In genomic region chr11:117069027-117069426, GRCm38 (mm10) we compare ENCODE assay signal across 15 mouse cellular contexts. TPM values are rescaled to one million over a fixed set of nuclear protein-coding genes. Genes with fewer than 3 reads are reported as not detected.
DNase-seq lines count a peak whose midpoint lies in the region; ATAC-seq and TF ChIP-seq lines count a peak whose summit lies in the region.
"Had no signal": no experiment of that assay in that cellular context is flagged by ENCODE, and none has a peak within 500 bp of the region (broad histone marks: within the 10 kb centered on the region; RNA-seq: fewer than 3 reads in every experiment).

No protein-coding gene starts in this region.

- no peak for TF ChIP-seq POLR2A in thymus, adult 2 months (IDR thresholded peaks at IDR 0.05; ENCODE audit: control insufficient read depth, extremely low read depth, insufficient read depth, low read length, poor library complexity)

- 69% methylated on average over 3 of the region's 3 CpGs for WGBS in intestine, postnatal 0 days
- 66% methylated on average over 3 of the region's 3 CpGs for WGBS in intestine, embryonic 15.5 days
- 65% methylated on average over 3 of the region's 3 CpGs for WGBS in thymus, adult 2 months

- no peak for ATAC-seq in intestine, postnatal 0 days
- ATAC-seq in intestine, embryonic 15.5 days, result no peak
- 0 out of 2 replicates have a peak, but pooled peaks have one; percentile 30 for ATAC-seq in granulocyte monocyte progenitor cell, adult 5-6 weeks (replicated peaks; ENCODE audit: poor library complexity, severe bottlenecking)
- ATAC-seq: intestine, embryonic 16.5 days had no signal

- DNase-seq in thymus, adult 2 months, result peak; percentile 29
- DNase-seq in thymus, adult 18-20 months, result no peak
- DNase-seq in ovary, postnatal 10 days (ENCODE audit: low spot score), result no peak
- no peak for DNase-seq in layer of hippocampus, postnatal 14 days (ENCODE audit: low spot score in 2 of 2)
- DNase-seq in layer of hippocampus, adult 9-11 months, result no peak
- DNase-seq: cerebellum, postnatal 10 days; heart, adult 11 months; heart, postnatal 36 days had no signal

- H3K9me3 ChIP-seq in intestine, postnatal 0 days (ENCODE audit: control insufficient read depth), result no peaks in the 10 kb centered on the region
- no peaks in the 10 kb centered on the region for H3K9me3 ChIP-seq in intestine, embryonic 15.5 days
- H3K9me3 ChIP-seq: embryonic facial prominence, embryonic 15.5 days; limb, embryonic 13.5 days had no signal

- H3K4me3 ChIP-seq in intestine, postnatal 0 days (ENCODE audit: low read depth, low read length), result no peak overlapping the region
- H3K4me3 ChIP-seq in intestine, embryonic 15.5 days (replicated peaks), result no peak overlapping the region
- H3K4me3 ChIP-seq in thymus, adult 2 months (ENCODE audit: control insufficient read depth, insufficient read depth, low read length), result no peak overlapping the region
- H3K4me3 ChIP-seq: embryonic facial prominence, embryonic 15.5 days; limb, embryonic 13.5 days had no signal

- H3K36me3 ChIP-seq in intestine, postnatal 0 days (ENCODE audit: control insufficient read depth, insufficient read depth), result no peaks in the 10 kb centered on the region
- no peaks in the 10 kb centered on the region for H3K36me3 ChIP-seq in intestine, embryonic 15.5 days
- no peaks in the 10 kb centered on the region for H3K36me3 ChIP-seq in thymus, adult 2 months (ENCODE audit: control insufficient read depth, insufficient read depth, low read length)
- H3K36me3 ChIP-seq: embryonic facial prominence, embryonic 15.5 days; G1E; limb, embryonic 13.5 days had no signal

- H3K27ac ChIP-seq in intestine, postnatal 0 days (ENCODE audit: low read depth, low read length), result no peak overlapping the region
- no peak overlapping the region for H3K27ac ChIP-seq in intestine, embryonic 15.5 days
- H3K27ac ChIP-seq in thymus, adult 2 months (ENCODE audit: control insufficient read depth, insufficient read depth, low read length), result no peak overlapping the region
- H3K27ac ChIP-seq: embryonic facial prominence, embryonic 15.5 days; limb, embryonic 13.5 days had no signal

- H3K27me3 ChIP-seq in intestine, postnatal 0 days (replicated peaks; ENCODE audit: control insufficient read depth, insufficient read depth, low read length), result 0 out of 2 replicates have a peak, but pooled peaks cover 2% of the 10 kb centered on the region
- H3K27me3 ChIP-seq in intestine, embryonic 15.5 days (replicated peaks), result 0 out of 2 replicates have a peak, but pooled peaks cover 3% of the 10 kb centered on the region
- H3K27me3 ChIP-seq in thymus, adult 2 months (ENCODE audit: control insufficient read depth, insufficient read depth, low read length), result no peaks in the 10 kb centered on the region; the same call in 1 of the 2 replicates
- H3K27me3 ChIP-seq: embryonic facial prominence, embryonic 15.5 days had no signal

- H3K9ac ChIP-seq in intestine, postnatal 0 days (ENCODE audit: low read depth, low read length), result no peak overlapping the region
- H3K9ac ChIP-seq in intestine, embryonic 15.5 days, result no peak overlapping the region
- H3K9ac ChIP-seq: embryonic facial prominence, embryonic 15.5 days; limb, embryonic 13.5 days had no signal

- peak; percentile 53 for TF ChIP-seq CTCF in intestine, postnatal 0 days (IDR thresholded peaks at IDR 0.05; ENCODE audit: low read depth)
- TF ChIP-seq CTCF in thymus, adult 2 months (IDR thresholded peaks at IDR 0.05; ENCODE audit: borderline replicate concordance, control insufficient read depth, extremely low read depth, insufficient read depth, low read length, poor library complexity), result no peak

- H3K4me2 ChIP-seq in intestine, postnatal 0 days (replicated peaks; ENCODE audit: low read depth), result no peak overlapping the region
- no peak overlapping the region for H3K4me2 ChIP-seq in intestine, embryonic 15.5 days (replicated peaks)
- H3K4me2 ChIP-seq: embryonic facial prominence, embryonic 15.5 days; limb, embryonic 13.5 days had no signal

- no peaks in the 10 kb centered on the region for H3K4me1 ChIP-seq in intestine, postnatal 0 days (replicated peaks; ENCODE audit: control insufficient read depth, insufficient read depth, low read length)
- H3K4me1 ChIP-seq in intestine, embryonic 15.5 days (replicated peaks), result no peaks in the 10 kb centered on the region
- H3K4me1 ChIP-seq in thymus, adult 2 months (replicated peaks; ENCODE audit: control insufficient read depth, insufficient read depth, low read length), result peaks cover 8% of the 10 kb centered on the region
- H3K4me1 ChIP-seq: embryonic facial prominence, embryonic 15.5 days had no signal

RNA-seq across cellular contexts. Expression of gene Sec14l1, which starts 45.9 kb away (rescaled TPM):
- polyA plus RNA-seq in intestine, postnatal 0 days (2015; fragmentation: Nextera tagmentation; extraction: Ambion mirVana), result 22.8 and 23.9 TPM in 2 replicates
- polyA plus RNA-seq in intestine, embryonic 15.5 days (2015; fragmentation: Nextera tagmentation; extraction: Ambion mirVana), result 30.4 and 30.7 TPM in 2 replicates
- polyA plus RNA-seq in thymus, adult 2 months (2012; rRNA removed), result 75.6 and 84.8 TPM in 2 replicates
- total RNA-seq in granulocyte monocyte progenitor cell, adult 5-6 weeks (2014; fragmentation: Nextera tagmentation), result 10.8 and 13.3 TPM in 2 replicates
- 9.8 and 12.8 TPM in 2 replicates for total RNA-seq in granulocyte monocyte progenitor cell, adult 5-6 weeks (2017)
- 100 to 1,000 TPM; 171 to 174 TPM for total RNA-seq in layer of hippocampus, postnatal 14 days (2021)
